Mouse (Mus musculus) neural tube, embryonic 15.5 days (tissue): ENCODE results near the gene 1700012B07Rik. TPM values are rescaled to one million over a fixed set of nuclear protein-coding genes. Genes with fewer than 3 reads are reported as not detected.

ENCODE experiments used
- ATAC-seq: fragments of 200-750 bp; cut with Nextera tagmentation; 2 replicates; pipeline ENCODE4 v1.8.0; 2017; ENCODE audit warnings: mild to moderate bottlenecking, moderate TSS enrichment, moderate library complexity; ENCODE audit not compliant: low FRiP score
- H3K27ac ChIP-seq: fragments of 300-500 bp; sonication (generic); replicated peaks from 2 replicates; pipeline ENCODE4 v1.5.1; 2015; ENCODE audit warnings: mild to moderate bottlenecking, inconsistent platforms
- H3K27me3 ChIP-seq: fragments of 300-500 bp; sonication (generic); replicated peaks from 2 replicates; pipeline ENCODE4 v1.6.1; 2015; ENCODE audit warnings: inconsistent platforms
- H3K36me3 ChIP-seq: fragments of 300-500 bp; sonication (generic); 2 replicates; pipeline ENCODE4 v1.6.1; 2015; ENCODE audit warnings: inconsistent platforms
- H3K4me1 ChIP-seq: fragments of 300-500 bp; sonication (generic); 2 replicates; pipeline ENCODE4 v1.6.1; 2015; ENCODE audit warnings: inconsistent platforms
- H3K4me2 ChIP-seq: fragments of 300-500 bp; sonication (generic); 2 replicates; pipeline ENCODE4 v1.6.1; 2015; ENCODE audit warnings: inconsistent platforms, mild to moderate bottlenecking, moderate library complexity
- H3K4me3 ChIP-seq: fragments of 300-500 bp; sonication (generic); replicated peaks from 2 replicates; pipeline ENCODE4 v1.5.1; 2015; ENCODE audit warnings: mild to moderate bottlenecking, inconsistent platforms
- H3K9ac ChIP-seq: fragments of 300-500 bp; sonication (generic); replicated peaks from 2 replicates; pipeline ENCODE4 v1.6.1; 2015; ENCODE audit warnings: mild to moderate bottlenecking, inconsistent platforms
- H3K9me3 ChIP-seq: fragments of 300-500 bp; sonication (generic); replicated peaks from 2 replicates; pipeline ENCODE4 v1.6.1; 2016; ENCODE audit warnings: inconsistent platforms
- WGBS: fragments of 180-500 bp; shearing (Covaris S2); methylation state at CpG from one replicate; pipeline ENCODE4 v1.1.7; 2015; ENCODE audit warnings: mixed read lengths; 5-methylcytosine and 5-hydroxymethylcytosine counted together
- polyA plus RNA-seq: library from polyadenylated mRNA; unstranded; fragments of >200 nt; fragmentation: Nextera tagmentation; extraction: Ambion mirVana; gene quantifications from 2 replicates; pipeline ENCODE4 v1.2.1, GENCODE M21; 2015

The 1700012B07Rik gene
- polyA plus RNA-seq, 1 experiment from 2014 or later, result not detected

DNA sequence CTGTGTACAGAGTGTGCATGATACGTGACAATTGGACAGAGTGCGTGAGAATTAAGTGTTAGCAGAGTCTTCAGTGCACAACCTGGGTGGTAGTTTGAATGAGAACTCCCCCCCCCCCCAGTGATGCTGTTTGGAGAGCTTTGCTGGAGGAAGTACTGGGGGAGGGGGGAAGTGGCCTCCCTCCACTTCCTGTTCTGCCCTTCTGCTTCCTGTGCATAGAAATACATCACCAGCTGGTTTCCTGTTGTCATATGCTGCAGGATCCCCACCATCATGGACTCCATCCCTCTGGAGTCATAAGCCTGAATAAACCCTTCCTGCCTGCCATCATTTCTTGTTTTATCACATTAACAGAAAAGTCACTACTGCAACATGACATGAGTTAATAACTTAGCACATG is 35.9 kb downstream of the 1700012B07Rik start:
- Histone ChIP-seq H3K9me3 (no peaks in the 10 kb centered on the region), H3K4me2 (no peak overlapping the region), H3K27me3 (no peaks in the 10 kb centered on the region), H3K4me3 (no peak overlapping the region), H3K27ac (no peak overlapping the region), H3K4me1 (no peaks in the 10 kb centered on the region), H3K9ac (no peak overlapping the region), H3K36me3 (no peaks in the 10 kb centered on the region)
- WGBS, result 97% methylated on average over 2 of the region's 2 CpGs
- ATAC-seq, result no peak

DNA sequence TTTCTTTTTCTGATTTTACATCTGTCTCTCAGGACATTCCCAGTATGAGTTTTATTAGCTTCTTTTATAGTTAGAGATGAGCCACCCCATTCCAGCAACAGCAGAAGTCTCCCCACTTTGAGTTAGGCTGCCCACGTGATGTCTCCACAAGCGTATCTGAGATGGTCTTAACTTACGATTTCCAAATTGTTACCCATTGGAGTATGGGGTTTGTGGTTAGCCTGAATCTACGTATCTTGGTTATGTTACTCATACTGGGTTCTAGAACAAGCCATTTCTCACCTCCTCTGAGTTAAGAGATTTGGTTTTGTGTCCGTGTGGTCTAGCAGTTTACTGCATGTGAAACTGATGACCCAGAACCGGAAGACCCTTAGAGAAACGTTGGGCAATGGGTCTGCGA is 37.6 kb downstream of the 1700012B07Rik start:
- Histone ChIP-seq H3K4me1 (no peaks in the 10 kb centered on the region), H3K4me2 (no peak overlapping the region), H3K4me3 (no peak overlapping the region), H3K27ac (no peak overlapping the region), H3K27me3 (no peaks in the 10 kb centered on the region), H3K9me3 (no peaks in the 10 kb centered on the region), H3K36me3 (no peaks in the 10 kb centered on the region), H3K9ac (no peak overlapping the region)
- ATAC-seq, result no peak
- 91% methylated on average over 8 of the region's 8 CpGs for WGBS

DNA sequence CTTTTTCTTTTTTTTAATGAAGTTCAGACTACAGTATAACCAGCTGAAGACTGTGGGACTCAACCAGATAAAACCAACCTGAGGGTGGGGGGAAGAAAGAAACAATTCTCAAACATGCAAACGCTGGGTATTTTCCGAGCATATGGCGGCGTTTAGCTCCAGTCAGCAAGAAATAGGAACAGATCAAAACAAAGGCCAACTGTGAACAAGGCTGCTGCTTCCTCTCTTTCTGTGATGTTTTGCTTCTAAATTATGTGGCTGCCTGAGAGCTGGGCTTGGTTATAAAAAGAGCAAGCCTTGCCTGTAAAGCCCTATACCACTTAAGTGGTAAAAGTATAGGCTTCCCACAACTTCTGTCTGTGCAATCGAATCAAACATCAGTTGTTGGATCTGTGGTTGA is 42.5 kb downstream of the 1700012B07Rik start:
- no peak for ATAC-seq
- Histone ChIP-seq H3K4me2 (no peak overlapping the region), H3K9ac (no peak overlapping the region), H3K27ac (no peak overlapping the region), H3K4me3 (no peak overlapping the region), H3K4me1 (no peaks in the 10 kb centered on the region), H3K27me3 (no peaks in the 10 kb centered on the region), H3K9me3 (no peaks in the 10 kb centered on the region), H3K36me3 (no peaks in the 10 kb centered on the region)
- 78% methylated on average over 5 of the region's 5 CpGs for WGBS

DNA sequence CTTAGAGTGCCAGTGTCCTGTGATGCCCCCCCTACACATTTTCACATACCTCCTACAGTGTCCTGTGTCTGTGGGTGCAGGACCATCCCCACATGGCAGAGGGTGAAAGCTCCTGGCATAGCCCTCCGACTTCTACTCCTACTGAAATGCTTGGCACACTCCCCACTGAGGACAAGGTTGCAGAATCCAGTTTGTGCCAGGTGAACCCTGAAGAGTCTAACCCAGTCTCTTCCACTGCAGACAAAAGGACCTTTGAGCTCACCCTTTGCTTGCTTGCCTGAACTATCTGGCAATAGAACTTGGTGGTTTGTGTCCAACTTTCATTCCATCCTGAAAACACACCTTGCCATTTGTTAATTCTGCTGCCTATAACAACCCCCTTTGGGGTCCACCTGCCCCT is 56.5 kb downstream of the 1700012B07Rik start:
- H3K4me3 ChIP-seq, result no peak overlapping the region
- 82% methylated on average over 1 of the region's 1 CpGs for WGBS
- H3K27me3 ChIP-seq, result no peaks in the 10 kb centered on the region
- no peak for ATAC-seq
- no peak overlapping the region for H3K27ac ChIP-seq
- H3K4me2 ChIP-seq, result no peak overlapping the region
- no peaks in the 10 kb centered on the region for H3K9me3 ChIP-seq
- no peaks in the 10 kb centered on the region for H3K36me3 ChIP-seq
- no peaks in the 10 kb centered on the region for H3K4me1 ChIP-seq
- no peak overlapping the region for H3K9ac ChIP-seq

DNA sequence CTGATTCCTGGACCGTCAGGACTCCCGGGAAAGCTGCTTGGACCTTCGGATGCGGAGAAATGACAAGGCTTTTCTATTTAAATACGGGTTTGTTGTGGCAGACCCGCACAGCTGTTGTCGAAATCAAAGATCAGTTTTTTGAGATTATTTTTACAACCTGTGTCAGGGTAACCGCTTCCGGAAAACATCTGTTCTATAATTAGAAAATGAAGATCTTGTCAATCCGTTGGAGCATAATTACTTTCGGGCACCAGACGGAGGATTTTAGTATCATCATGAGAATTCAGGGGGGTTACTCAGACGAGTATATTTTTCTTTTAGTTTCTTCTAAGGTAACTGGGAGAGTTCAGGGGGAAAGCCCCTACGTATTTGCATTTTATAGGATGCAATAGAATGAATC is 57.7 kb downstream of the 1700012B07Rik start:
- Histone ChIP-seq H3K4me3 (no peak overlapping the region), H3K9me3 (no peaks in the 10 kb centered on the region), H3K27ac (no peak overlapping the region; the same call in 1 of the 2 replicates), H3K4me1 (no peaks in the 10 kb centered on the region), H3K36me3 (no peaks in the 10 kb centered on the region), H3K4me2 (no peak overlapping the region), H3K27me3 (no peaks in the 10 kb centered on the region), H3K9ac (no peak overlapping the region)
- WGBS, result 59% methylated on average over 14 of the region's 14 CpGs
- no peak for ATAC-seq

DNA sequence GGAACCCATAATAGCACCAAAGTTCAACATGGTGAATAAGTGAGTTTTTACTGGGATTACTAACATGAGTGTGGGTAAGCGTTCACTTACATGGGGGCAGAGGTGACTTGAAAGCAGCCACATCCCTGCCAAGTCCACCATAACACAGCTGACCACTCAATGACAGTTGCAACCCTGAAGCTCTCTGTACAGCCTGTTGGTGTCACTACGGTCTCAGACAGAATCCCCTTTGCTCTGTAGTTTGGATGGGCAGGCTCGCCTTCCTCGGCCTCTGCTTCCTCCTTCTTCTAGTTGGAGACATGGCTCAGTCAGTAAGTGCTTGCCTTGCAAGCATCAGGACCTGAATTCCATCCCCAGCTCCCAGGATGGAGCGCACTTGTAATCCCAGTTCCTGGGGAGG is 58.8 kb downstream of the 1700012B07Rik start:
- no peak overlapping the region for H3K27ac ChIP-seq
- WGBS, result 84% methylated on average over 5 of the region's 5 CpGs
- H3K4me3 ChIP-seq, result no peak overlapping the region
- H3K9me3 ChIP-seq, result no peaks in the 10 kb centered on the region
- no peak overlapping the region for H3K9ac ChIP-seq
- no peak for ATAC-seq
- H3K4me1 ChIP-seq, result no peaks in the 10 kb centered on the region
- no peaks in the 10 kb centered on the region for H3K27me3 ChIP-seq
- no peaks in the 10 kb centered on the region for H3K36me3 ChIP-seq
- no peak overlapping the region for H3K4me2 ChIP-seq

DNA sequence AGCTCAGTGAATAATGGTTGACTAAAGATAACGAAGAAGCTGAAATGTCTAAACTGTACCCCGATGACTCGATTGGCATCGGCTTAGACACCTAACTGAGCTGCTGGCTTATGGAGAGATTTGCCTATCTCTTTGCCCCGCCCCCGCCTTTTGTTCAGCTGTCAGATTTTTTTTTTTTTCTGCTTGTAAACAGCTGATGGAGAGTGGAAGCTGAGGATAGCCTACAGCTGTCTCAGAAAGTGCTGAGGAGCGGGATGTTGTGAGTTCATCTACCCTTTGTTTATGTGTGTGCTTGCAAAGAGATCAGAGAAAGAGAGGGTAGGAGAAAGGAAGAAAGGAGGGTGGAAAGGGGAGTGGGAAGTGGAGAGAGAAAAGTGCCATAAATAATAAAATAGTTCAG is 67.8 kb downstream of the 1700012B07Rik start:
- WGBS, result 86% methylated on average over 7 of the region's 7 CpGs
- Histone ChIP-seq H3K36me3 (no peaks in the 10 kb centered on the region), H3K9ac (no peak overlapping the region), H3K27ac (no peak overlapping the region), H3K4me2 (no peak overlapping the region), H3K27me3 (no peaks in the 10 kb centered on the region), H3K9me3 (no peaks in the 10 kb centered on the region), H3K4me1 (no peaks in the 10 kb centered on the region), H3K4me3 (no peak overlapping the region)
- no peak for ATAC-seq

DNA sequence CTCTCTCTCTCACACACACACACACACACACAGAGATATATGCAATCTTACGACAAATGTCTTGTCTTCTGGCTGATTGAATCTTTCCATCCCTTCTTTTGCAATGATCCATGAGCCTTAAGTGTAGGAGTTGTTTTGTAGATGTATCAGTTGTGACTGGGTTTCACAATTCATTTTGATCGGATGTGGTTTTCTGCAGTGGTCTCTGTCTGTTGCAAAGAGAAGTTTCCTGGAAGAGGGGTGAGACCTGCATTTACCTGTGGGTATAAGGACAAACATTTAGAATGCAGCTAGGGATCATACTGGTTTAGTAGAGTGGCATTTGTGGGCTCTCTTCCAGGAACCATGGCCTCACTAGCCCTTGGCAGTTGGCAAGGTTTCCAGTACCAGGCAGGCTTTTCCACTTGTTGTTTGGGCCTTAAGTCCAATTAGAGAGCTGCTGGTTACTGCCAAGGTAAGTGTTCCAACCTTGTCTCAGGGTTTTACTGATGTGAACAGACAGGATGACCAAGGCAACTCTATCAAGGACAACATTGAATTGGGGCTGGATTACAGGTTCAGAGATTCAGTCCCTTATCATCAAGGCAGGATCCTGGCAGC is 69.1 kb downstream of the 1700012B07Rik start:
- 95% methylated on average over 2 of the region's 2 CpGs for WGBS
- Histone ChIP-seq H3K4me3 (no peak overlapping the region), H3K27ac (no peak overlapping the region), H3K9ac (no peak overlapping the region), H3K27me3 (no peaks in the 10 kb centered on the region), H3K4me1 (0 out of 2 replicates have a peak, but pooled peaks cover 2% of the 10 kb centered on the region), H3K9me3 (no peaks in the 10 kb centered on the region), H3K4me2 (no peak overlapping the region), H3K36me3 (no peaks in the 10 kb centered on the region)
- ATAC-seq, result no peak

DNA sequence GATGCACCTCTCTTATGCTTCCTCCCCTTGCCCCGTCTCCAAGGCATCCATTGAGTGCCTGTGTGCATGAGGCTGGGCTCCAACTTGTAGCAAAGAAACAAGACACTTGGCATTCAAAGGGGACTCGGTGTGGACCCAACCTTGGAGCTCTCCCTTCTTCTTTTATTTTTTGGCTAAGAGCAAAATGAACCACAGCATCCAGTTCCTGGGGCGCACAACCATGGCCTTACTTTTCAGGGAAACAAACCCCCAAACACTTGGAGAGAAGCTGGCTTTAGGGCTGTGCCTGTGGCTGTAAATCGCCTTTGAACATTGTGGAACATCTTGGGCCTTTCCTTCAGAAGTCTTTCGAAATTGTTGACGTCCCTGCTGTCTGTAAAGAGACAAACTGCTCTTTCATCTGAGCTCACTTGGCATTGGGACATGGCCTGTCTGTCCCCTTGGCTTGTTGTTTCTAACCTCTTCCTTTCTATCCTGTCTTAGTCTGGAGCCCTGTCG is 73.7 kb downstream of the 1700012B07Rik start:
- Histone ChIP-seq H3K27ac (peak overlapping the region; percentile 33; the same call in 1 of the 2 replicates), H3K27me3 (no peaks in the 10 kb centered on the region), H3K9me3 (no peaks in the 10 kb centered on the region), H3K9ac (no peak overlapping the region), H3K36me3 (no peaks in the 10 kb centered on the region), H3K4me1 (peaks cover 17% of the 10 kb centered on the region), H3K4me2 (no peak overlapping the region), H3K4me3 (no peak overlapping the region)
- peak; percentile 87 for ATAC-seq
- 63% methylated on average over 7 of the region's 7 CpGs for WGBS

DNA sequence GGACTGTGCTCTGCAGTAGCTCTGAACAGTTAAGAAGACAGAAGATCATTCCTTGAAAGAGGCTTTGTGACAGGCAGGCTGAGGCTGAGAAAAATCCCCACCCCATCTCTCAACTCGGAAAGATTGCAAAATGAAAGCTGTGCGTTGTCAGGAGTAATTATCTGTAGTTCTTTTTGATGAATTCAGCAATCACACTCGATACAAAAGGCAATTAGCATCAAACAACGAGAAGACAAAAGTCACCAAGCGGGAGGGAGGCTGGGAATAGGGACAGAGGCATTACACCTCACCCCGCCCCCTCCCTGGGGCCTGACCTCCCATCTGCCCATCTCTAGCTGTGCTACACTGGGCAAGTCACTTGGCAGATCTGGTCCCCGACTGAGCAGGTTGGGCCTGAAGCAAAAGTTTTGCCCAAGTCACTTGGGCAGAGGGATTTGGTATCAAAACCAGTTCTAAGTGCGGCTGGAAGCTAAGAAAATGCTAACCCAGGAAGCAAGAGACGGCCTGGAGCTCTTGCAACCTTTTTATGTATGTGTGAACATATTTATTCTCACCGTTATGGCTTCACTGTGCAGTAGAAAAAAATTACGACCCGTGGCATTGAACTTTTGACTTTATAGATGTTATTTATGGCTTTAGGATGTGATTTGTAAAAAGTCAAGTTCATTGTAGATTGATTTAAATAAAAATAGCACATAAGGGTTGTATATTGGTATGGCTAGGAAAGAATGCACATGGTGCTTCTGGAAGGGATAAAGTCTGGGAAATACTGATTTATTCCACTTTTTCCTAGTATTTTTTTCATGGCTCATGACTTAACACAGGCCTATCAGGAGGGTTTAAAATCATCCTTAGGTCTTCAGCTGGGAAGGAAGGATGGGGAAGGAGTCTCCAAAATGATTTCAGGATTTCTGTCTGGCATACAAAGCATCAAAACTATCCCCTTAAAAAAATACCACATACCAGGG is 75.9 kb downstream of the 1700012B07Rik start:
- WGBS, result 18% methylated on average over 12 of the region's 12 CpGs
- no peak for ATAC-seq
- no peak overlapping the region; the same call in 1 of the 2 replicates for H3K4me2 ChIP-seq

DNA sequence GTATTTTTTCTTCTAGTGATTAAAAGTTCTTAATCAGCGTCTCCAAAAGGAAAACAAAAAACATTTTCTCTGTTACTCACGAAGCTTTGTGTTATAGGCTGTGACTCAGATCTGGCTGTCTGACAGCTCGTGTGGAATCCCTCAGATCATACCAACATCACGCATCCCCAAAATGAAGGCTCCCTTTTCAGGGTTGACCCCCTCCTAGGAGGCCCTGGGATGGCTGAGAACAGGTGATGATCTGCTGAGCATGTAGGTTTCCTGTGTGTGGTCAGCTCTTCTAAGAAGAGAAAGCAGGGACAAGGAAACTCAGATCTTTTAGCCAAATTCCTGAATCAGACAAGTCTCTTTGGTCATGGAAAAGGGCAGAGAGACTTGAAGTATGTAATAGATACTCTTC is 82.6 kb downstream of the 1700012B07Rik start:
- no peak overlapping the region for H3K9ac ChIP-seq
- H3K36me3 ChIP-seq, result no peaks in the 10 kb centered on the region
- no peak overlapping the region for H3K4me2 ChIP-seq
- WGBS, result 84% methylated on average over 4 of the region's 4 CpGs
- H3K27ac ChIP-seq, result no peak overlapping the region
- no peaks in the 10 kb centered on the region for H3K4me1 ChIP-seq
- H3K9me3 ChIP-seq, result no peaks in the 10 kb centered on the region
- ATAC-seq, result no peak
- H3K27me3 ChIP-seq, result no peaks in the 10 kb centered on the region
- no peak overlapping the region for H3K4me3 ChIP-seq

More for the DNA sequence above, 75.9 kb downstream of the 1700012B07Rik start:
- Histone ChIP-seq H3K27me3 (no peaks in the 10 kb centered on the region), H3K4me3 (no peak overlapping the region), H3K27ac (no peak overlapping the region), H3K4me1 (peaks cover 17% of the 10 kb centered on the region), H3K9me3 (no peaks in the 10 kb centered on the region), H3K9ac (no peak overlapping the region), H3K36me3 (no peaks in the 10 kb centered on the region)

DNA sequence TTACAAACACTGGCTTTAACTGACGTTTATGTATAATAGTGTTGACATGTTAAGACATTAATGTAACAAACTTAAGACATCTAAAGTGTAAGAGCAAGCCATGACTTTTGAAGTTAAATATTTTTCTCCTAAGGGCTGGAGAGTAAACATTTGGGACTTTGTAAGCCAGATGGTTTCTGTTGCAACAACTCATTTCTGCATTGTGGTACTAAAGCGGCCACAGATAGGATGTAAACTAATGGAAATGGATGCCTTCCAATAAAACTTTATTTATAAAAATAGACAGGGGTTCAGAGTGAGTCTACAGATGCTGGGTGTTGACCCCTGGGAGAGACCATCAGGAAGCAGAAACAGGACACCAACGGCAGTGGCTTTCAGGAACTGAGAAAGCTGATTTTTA is 89.9 kb downstream of the 1700012B07Rik start:
- H3K27me3 ChIP-seq, result no peaks in the 10 kb centered on the region
- no peak overlapping the region for H3K4me2 ChIP-seq
- H3K9me3 ChIP-seq, result no peaks in the 10 kb centered on the region
- WGBS, result 86% methylated on average over 3 of the region's 3 CpGs
- no peak overlapping the region for H3K4me3 ChIP-seq
- H3K36me3 ChIP-seq, result no peaks in the 10 kb centered on the region
- no peak overlapping the region for H3K27ac ChIP-seq
- H3K4me1 ChIP-seq, result no peaks in the 10 kb centered on the region
- no peak for ATAC-seq
- no peak overlapping the region for H3K9ac ChIP-seq
